Mouse (Mus musculus) heart, embryonic 15.5 days (tissue): Measurements from ENCODE around the gene Csdc2. TPM values are rescaled to one million over a fixed set of nuclear protein-coding genes. Genes with fewer than 3 reads are reported as not detected.
"Not testable (repeated sequence)": the region's sequence is repeated elsewhere in the genome, so short reads cannot be mapped to it uniquely, and the experiment has no call there.

Source experiments
- ATAC-seq: fragments of 200-750 bp; cut with Nextera tagmentation; replicated peaks from 2 replicates; pipeline ENCODE4 v1.8.0; 2017; ENCODE audit warnings: low read depth, moderate TSS enrichment; ENCODE audit not compliant: insufficient number of reproducible peaks, insufficient read depth, low FRiP score
- H3K27ac ChIP-seq: fragments of 300-500 bp; sonication (generic); 2 replicates; pipeline ENCODE4 v1.5.1; 2015; ENCODE audit warnings: mild to moderate bottlenecking, inconsistent platforms
- H3K27me3 ChIP-seq: fragments of 300-500 bp; sonication (generic); 2 replicates; pipeline ENCODE4 v1.6.1; 2015; ENCODE audit warnings: inconsistent platforms
- H3K36me3 ChIP-seq: fragments of 300-500 bp; sonication (generic); 2 replicates; pipeline ENCODE4 v1.6.1; 2015; ENCODE audit warnings: mild to moderate bottlenecking, inconsistent platforms
- H3K4me1 ChIP-seq: fragments of 300-500 bp; sonication (generic); replicated peaks from 2 replicates; pipeline ENCODE4 v1.6.1; 2015; ENCODE audit warnings: inconsistent platforms
- H3K4me2 ChIP-seq: fragments of 300-500 bp; sonication (generic); 2 replicates; pipeline ENCODE4 v1.6.1; 2015; ENCODE audit warnings: inconsistent platforms, mild to moderate bottlenecking, moderate library complexity
- H3K4me3 ChIP-seq: fragments of 300-500 bp; sonication (generic); 2 replicates; pipeline ENCODE4 v1.5.1; 2015; ENCODE audit warnings: mild to moderate bottlenecking, inconsistent platforms
- H3K9ac ChIP-seq: fragments of 300-500 bp; sonication (generic); 2 replicates; pipeline ENCODE4 v1.6.1; 2015; ENCODE audit warnings: mild to moderate bottlenecking, inconsistent platforms
- H3K9me3 ChIP-seq: fragments of 300-500 bp; sonication (generic); replicated peaks from 2 replicates; pipeline ENCODE4 v1.6.1; 2016; ENCODE audit warnings: inconsistent platforms
- WGBS: fragments of 180-500 bp; shearing (Covaris S2); methylation state at CpG from one replicate; pipeline ENCODE4 v1.1.7; 2015; ENCODE audit warnings: mixed read lengths; 5-methylcytosine and 5-hydroxymethylcytosine counted together
- polyA plus RNA-seq: library from polyadenylated mRNA; unstranded; fragments of >200 nt; fragmentation: Nextera tagmentation; extraction: Ambion mirVana; gene quantifications from 2 replicates; pipeline ENCODE4 v1.2.1, GENCODE M21; 2015

Csdc2 gene
- polyA plus RNA-seq, 1 experiment from 2014 or later: 5.7 TPM

GRCm38 (mm10) chr15:81975156-81975555 is 38.6 kb downstream of the Csdc2 start:
- not testable (repeated sequence) for H3K27me3 ChIP-seq, H3K9ac ChIP-seq, H3K4me2 ChIP-seq, H3K4me3 ChIP-seq, H3K36me3 ChIP-seq, ATAC-seq, H3K27ac ChIP-seq, H3K4me1 ChIP-seq, H3K9me3 ChIP-seq
- WGBS: 90% methylated on average over 8 of the region's 8 CpGs

GRCm38 (mm10) chr15:81980321-81980720 is 43.8 kb downstream of the Csdc2 start, which contains the start of gene 1700029P11Rik:
1700029P11Rik (plus strand) TSS chr15:81980540.
- Histone ChIP-seq H3K4me3 (no peak within 1 kb of the TSS), H3K36me3 (no peaks in the 10 kb centered on the region), H3K9ac (no peak within 1 kb of the TSS), H3K4me2 (no peak within 1 kb of the TSS), H3K27me3 (no peaks in the 10 kb centered on the region), H3K4me1 (no peaks in the 10 kb centered on the region), H3K27ac (no peak within 1 kb of the TSS), H3K9me3 (no peaks in the 10 kb centered on the region)
- WGBS: 89% methylated on average over 23 of the region's 23 CpGs
- no peak for ATAC-seq

GRCm38 (mm10) chr15:81982173-81982572 is 45.6 kb downstream of the Csdc2 start:
- no peak overlapping the region for H3K9ac ChIP-seq
- no peak overlapping the region for H3K27ac ChIP-seq
- no peak for ATAC-seq
- no peaks in the 10 kb centered on the region for H3K9me3 ChIP-seq
- no peak overlapping the region for H3K4me3 ChIP-seq
- 61% methylated on average over 1 of the region's 1 CpGs for WGBS
- H3K4me1 ChIP-seq: no peaks in the 10 kb centered on the region
- no peaks in the 10 kb centered on the region for H3K36me3 ChIP-seq
- H3K27me3 ChIP-seq: no peaks in the 10 kb centered on the region
- no peak overlapping the region for H3K4me2 ChIP-seq

GRCm38 (mm10) chr15:81985267-81986161 is 49.0 kb downstream of the Csdc2 start:
- Histone ChIP-seq H3K4me2 (no peak overlapping the region), H3K4me1 (peaks cover 13% of the 10 kb centered on the region), H3K27me3 (no peaks in the 10 kb centered on the region), H3K36me3 (no peaks in the 10 kb centered on the region), H3K9me3 (no peaks in the 10 kb centered on the region), H3K27ac (no peak overlapping the region), H3K9ac (no peak overlapping the region), H3K4me3 (no peak overlapping the region)
- ATAC-seq: no peak
- WGBS: 48% methylated on average over 2 of the region's 2 CpGs

- Histone ChIP-seq H3K4me1 (peaks cover 24% of the 10 kb centered on the region), H3K27ac (no peak within 1 kb of the TSS), H3K4me3 (no peak within 1 kb of the TSS), H3K27me3 (no peaks in the 10 kb centered on the region), H3K4me2 (no peak within 1 kb of the TSS), H3K36me3 (no peaks in the 10 kb centered on the region), H3K9ac (no peak within 1 kb of the TSS), H3K9me3 (no peaks in the 10 kb centered on the region)
- ATAC-seq: no peak
- 73% methylated on average over 3 of the region's 3 CpGs for WGBS
Observed at GRCm38 (mm10) chr15:81987646-81988045, 51.1 kb downstream of the Csdc2 start, which contains the start of gene Xrcc6. Xrcc6 (plus strand) TSS chr15:81987835.

- Histone ChIP-seq H3K4me3 (no peak overlapping the region), H3K9me3 (no peaks in the 10 kb centered on the region), H3K36me3 (peaks cover 6% of the 10 kb centered on the region; the same call in 1 of the 2 replicates), H3K27me3 (no peaks in the 10 kb centered on the region), H3K4me1 (peaks cover 24% of the 10 kb centered on the region), H3K9ac (no peak overlapping the region), H3K4me2 (peak overlapping the region; percentile 21), H3K27ac (peak overlapping the region; percentile 32; the same call in 1 of the 2 replicates)
- 33% methylated on average over 11 of the region's 11 CpGs for WGBS
- peak; percentile 74 for ATAC-seq
Observed at GRCm38 (mm10) chr15:81989371-81990062, 53.0 kb downstream of the Csdc2 start.

- no peak overlapping the region for H3K4me3 ChIP-seq
- H3K9ac ChIP-seq: no peak overlapping the region
- H3K4me2 ChIP-seq: no peak overlapping the region
- WGBS: 33% methylated on average over 7 of the region's 7 CpGs
- H3K36me3 ChIP-seq: peaks cover 6% of the 10 kb centered on the region; the same call in 1 of the 2 replicates
- H3K4me1 ChIP-seq: peaks cover 24% of the 10 kb centered on the region
- H3K9me3 ChIP-seq: no peaks in the 10 kb centered on the region
- no peak overlapping the region for H3K27ac ChIP-seq
- ATAC-seq: no peak
- H3K27me3 ChIP-seq: no peaks in the 10 kb centered on the region
Observed at GRCm38 (mm10) chr15:81990549-81990948, 54.0 kb downstream of the Csdc2 start.

- H3K27ac ChIP-seq: no peak overlapping the region
- ATAC-seq: no peak
- no peaks in the 10 kb centered on the region for H3K27me3 ChIP-seq
- no peak overlapping the region for H3K4me2 ChIP-seq
- 62% methylated on average over 6 of the region's 6 CpGs for WGBS
- H3K4me3 ChIP-seq: no peak overlapping the region
- H3K4me1 ChIP-seq: peaks cover 24% of the 10 kb centered on the region
- H3K9me3 ChIP-seq: no peaks in the 10 kb centered on the region
- no peak overlapping the region for H3K9ac ChIP-seq
- H3K36me3 ChIP-seq: peaks cover 27% of the 10 kb centered on the region
Observed at GRCm38 (mm10) chr15:81993992-81994391, 57.4 kb downstream of the Csdc2 start.

Other genes starting within 250 kb of the Csdc2 start
- 1.4 and 2.3 TPM in 2 replicates for gene Chadl, start 239.5 kb upstream of the Csdc2 start, polyA plus RNA-seq
- gene Zc3h7b, start 191.7 kb upstream of the Csdc2 start, polyA plus RNA-seq: 18.2 and 22.8 TPM in 2 replicates
- 66.4 and 81.4 TPM in 2 replicates for gene Rangap1, start 191.2 kb upstream of the Csdc2 start, polyA plus RNA-seq
- 22.9 and 25.9 TPM in 2 replicates for gene Tef, start 134.3 kb upstream of the Csdc2 start, polyA plus RNA-seq
- gene Tob2, start 78.0 kb upstream of the Csdc2 start, polyA plus RNA-seq: 15.8 and 17.6 TPM in 2 replicates
- gene Phf5a, start 64.8 kb upstream of the Csdc2 start, polyA plus RNA-seq: 70.5 and 97.6 TPM in 2 replicates
- 610 and 636 TPM in 2 replicates for gene Aco2, start 64.5 kb upstream of the Csdc2 start, polyA plus RNA-seq
- 134 and 145 TPM in 2 replicates for gene Polr3h, start 10.5 kb upstream of the Csdc2 start, polyA plus RNA-seq
- 18.1 and 27.9 TPM in 2 replicates for gene Pmm1, start 24.2 kb downstream of the Csdc2 start, polyA plus RNA-seq
- not detected in 2 replicates for gene 1700029P11Rik, start 43.8 kb downstream of the Csdc2 start, polyA plus RNA-seq
- 58.2 and 85.4 TPM in 2 replicates for gene Xrcc6, start 51.1 kb downstream of the Csdc2 start, polyA plus RNA-seq
- 16.8 and 26.9 TPM in 2 replicates for gene Desi1, start 97.1 kb downstream of the Csdc2 start, polyA plus RNA-seq
- gene Snu13, start 110.8 kb downstream of the Csdc2 start, polyA plus RNA-seq: 130 and 171 TPM in 2 replicates
- gene 4930407I10Rik, start 122.4 kb downstream of the Csdc2 start, polyA plus RNA-seq: not detected in 2 replicates
- 0.05 TPM in 1 of 2 replicates, not detected in the other for gene Mei1, start 133.2 kb downstream of the Csdc2 start, polyA plus RNA-seq
- 7.4 and 11.9 TPM in 2 replicates for gene Ccdc134, start 191.2 kb downstream of the Csdc2 start, polyA plus RNA-seq
- 73.8 and 106 TPM in 2 replicates for gene Srebf2, start 210.4 kb downstream of the Csdc2 start, polyA plus RNA-seq